Mouse (Mus musculus) forebrain, embryonic 10.5 days (tissue): ENCODE data around the gene Slfn4. TPM values are rescaled to one million over a fixed set of nuclear protein-coding genes. Genes with fewer than 3 reads are reported as not detected.
"Not testable (repeated sequence)": the region's sequence is repeated elsewhere in the genome, so short reads cannot be mapped to it uniquely, and the experiment has no call there.

ENCODE experiments used
- DNase-seq: peaks from one replicate; pipeline ENCODE4 v3.0.0-alpha.2; 2017; ENCODE audit warnings: low spot score; ENCODE audit errors: extremely low spot score
- H3K27ac ChIP-seq: fragments of 300-500 bp; sonication (generic); 2 replicates; pipeline ENCODE4 v1.5.1; 2016; ENCODE audit warnings: mild to moderate bottlenecking
- H3K27me3 ChIP-seq: fragments of 300-500 bp; sonication (generic); 2 replicates; pipeline ENCODE4 v1.6.1; 2016; ENCODE audit warnings: mild to moderate bottlenecking; ENCODE audit not compliant: poor library complexity, severe bottlenecking
- H3K36me3 ChIP-seq: fragments of 300-500 bp; sonication (generic); replicated peaks from 2 replicates; pipeline ENCODE4 v1.6.1; 2016; ENCODE audit warnings: mild to moderate bottlenecking, moderate library complexity
- H3K4me1 ChIP-seq: fragments of 300-500 bp; sonication (generic); 2 replicates; pipeline ENCODE4 v1.6.1; 2016
- H3K4me3 ChIP-seq: fragments of 300-500 bp; sonication (generic); 2 replicates; pipeline ENCODE4 v1.5.1; 2016; ENCODE audit warnings: mild to moderate bottlenecking, moderate library complexity
- H3K9me3 ChIP-seq: fragments of 300-500 bp; sonication (generic); 2 replicates; pipeline ENCODE4 v1.6.1; 2016; ENCODE audit warnings: mild to moderate bottlenecking, moderate library complexity
- WGBS: fragments of 180-500 bp; shearing (Covaris S2); methylation state at CpG from one replicate; pipeline ENCODE4 v1.1.7; 2016; 5-methylcytosine and 5-hydroxymethylcytosine counted together
- polyA plus RNA-seq: library from polyadenylated mRNA; unstranded; fragments of >200 nt; fragmentation: Nextera tagmentation; extraction: Ambion mirVana; gene quantifications from 2 replicates; pipeline ENCODE4 v1.2.1, GENCODE M21; 2016

Gene Slfn4
- polyA plus RNA-seq = not detected in 2 replicates

- 0 out of 2 replicates have a peak, but pooled peaks cover 3% of the 10 kb centered on the region for H3K4me1 ChIP-seq
- no peak within 1 kb of the TSS for H3K4me3 ChIP-seq
- WGBS = 91% methylated on average over 12 of the region's 12 CpGs
- no peaks in the 10 kb centered on the region for H3K9me3 ChIP-seq
- no peak within 1 kb of the TSS for H3K27ac ChIP-seq
- no peak for DNase-seq
- no peaks in the 10 kb centered on the region for H3K36me3 ChIP-seq
- H3K27me3 ChIP-seq = no peaks in the 10 kb centered on the region
Observed at GRCm38 (mm10) chr11:83174948-83175539, at the start of gene Slfn4. TSS of gene Slfn4 (plus strand) at chr11:83175186.

DNA sequence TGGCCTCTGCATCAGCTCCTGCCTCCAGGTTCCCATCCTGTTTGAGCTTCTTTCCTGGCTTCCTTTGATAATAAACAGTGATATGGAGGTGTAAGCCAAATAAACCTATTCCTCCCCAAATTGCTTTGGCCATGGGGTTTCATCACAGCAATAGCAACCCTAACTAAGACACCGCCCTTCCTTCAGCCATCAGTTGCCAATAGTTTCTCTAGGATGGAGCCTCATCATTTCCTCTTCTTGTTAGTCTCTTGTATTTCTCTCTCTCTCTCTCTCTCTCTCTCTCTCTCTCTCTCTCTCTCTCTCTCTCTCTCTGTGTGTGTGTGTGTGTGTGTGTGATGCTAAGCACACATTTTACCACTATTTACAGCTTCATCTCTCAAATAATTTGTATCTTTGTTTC is 49.4 kb upstream of the Slfn4 start:
- H3K9me3 ChIP-seq, H3K36me3 ChIP-seq, DNase-seq, H3K27me3 ChIP-seq, H3K27ac ChIP-seq, H3K4me1 ChIP-seq, H3K4me3 ChIP-seq: not testable (repeated sequence)
- 91% methylated on average over 1 of the region's 1 CpGs for WGBS

DNA sequence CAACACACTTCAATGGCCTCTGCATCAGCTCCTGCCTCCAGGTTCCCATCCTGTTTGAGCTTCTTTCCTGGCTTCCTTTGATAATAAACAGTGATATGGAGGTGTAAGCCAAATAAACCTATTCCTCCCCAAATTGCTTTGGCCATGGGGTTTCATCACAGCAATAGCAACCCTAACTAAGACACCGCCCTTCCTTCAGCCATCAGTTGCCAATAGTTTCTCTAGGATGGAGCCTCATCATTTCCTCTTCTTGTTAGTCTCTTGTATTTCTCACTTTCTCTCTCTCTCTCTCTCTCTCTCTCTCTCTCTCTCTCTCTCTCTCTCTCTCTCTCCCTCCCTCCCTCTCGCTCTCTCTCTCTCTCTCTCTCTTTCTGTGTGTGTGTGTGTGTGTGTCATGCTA is 37.7 kb upstream of the Slfn4 start:
- not testable (repeated sequence) for DNase-seq, H3K36me3 ChIP-seq, H3K9me3 ChIP-seq, H3K27me3 ChIP-seq, H3K4me3 ChIP-seq, H3K27ac ChIP-seq, H3K4me1 ChIP-seq
- no CpG with 5 or more reads among the region's 2 CpGs for WGBS

DNA sequence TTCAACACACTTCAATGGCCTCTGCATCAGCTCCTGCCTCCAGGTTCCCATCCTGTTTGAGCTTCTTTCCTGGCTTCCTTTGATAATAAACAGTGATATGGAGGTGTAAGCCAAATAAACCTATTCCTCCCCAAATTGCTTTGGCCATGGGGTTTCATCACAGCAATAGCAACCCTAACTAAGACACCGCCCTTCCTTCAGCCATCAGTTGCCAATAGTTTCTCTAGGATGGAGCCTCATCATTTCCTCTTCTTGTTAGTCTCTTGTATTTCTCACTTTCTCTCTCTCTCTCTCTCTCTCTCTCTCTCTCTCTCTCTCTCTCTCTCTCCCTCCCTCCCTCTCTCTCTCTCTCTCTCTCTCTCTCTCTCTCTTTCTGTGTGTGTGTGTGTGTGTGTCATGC is 26.0 kb upstream of the Slfn4 start:
- not testable (repeated sequence) for H3K4me3 ChIP-seq, H3K9me3 ChIP-seq, H3K4me1 ChIP-seq, H3K27ac ChIP-seq, DNase-seq, H3K36me3 ChIP-seq, H3K27me3 ChIP-seq
- no CpG with 5 or more reads among the region's 1 CpGs for WGBS

- 80% methylated on average over 12 of the region's 12 CpGs for WGBS
- H3K36me3 ChIP-seq = no peaks in the 10 kb centered on the region
- no peak within 1 kb of the TSS for H3K4me3 ChIP-seq
Observed at GRCm38 (mm10) chr11:83191134-83191893, 16.3 kb downstream of the Slfn4 start, which contains the start of gene Slfn3. TSS of gene Slfn3 (plus strand) at chr11:83191330.

GRCm38 (mm10) chr11:83192001-83192400 is 17.0 kb downstream of the Slfn4 start:
- DNase-seq = no peak
- no peaks in the 10 kb centered on the region for H3K27me3 ChIP-seq
- H3K4me3 ChIP-seq = no peak overlapping the region

More at GRCm38 (mm10) chr11:83191134-83191893, 16.3 kb downstream of the Slfn4 start, which contains the start of gene Slfn3:
- DNase-seq = no peak
- H3K27me3 ChIP-seq = no peaks in the 10 kb centered on the region
- H3K4me1 ChIP-seq = no peaks in the 10 kb centered on the region
- H3K9me3 ChIP-seq = no peaks in the 10 kb centered on the region
- H3K27ac ChIP-seq = no peak within 1 kb of the TSS

DNA sequence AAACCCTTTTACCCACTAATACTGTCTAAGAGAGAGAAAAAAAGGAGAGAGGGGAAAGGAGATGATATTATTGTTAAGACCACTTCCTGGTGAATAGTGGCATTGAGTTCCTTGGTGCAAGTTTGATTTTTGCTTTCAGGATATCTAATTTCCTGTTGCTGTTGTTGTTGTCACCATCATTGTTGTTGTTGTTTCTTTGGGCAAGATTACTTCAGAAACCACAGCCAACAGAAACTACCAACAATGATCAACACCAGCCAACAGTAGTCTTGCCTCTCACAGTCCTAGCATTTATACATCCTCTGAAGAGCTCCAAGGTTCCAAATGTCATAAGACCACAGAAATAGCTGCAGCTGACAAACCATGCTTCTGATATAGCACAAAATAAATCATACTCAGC is 30.0 kb downstream of the Slfn4 start:
- Histone ChIP-seq H3K4me1 (no peaks in the 10 kb centered on the region), H3K27me3 (no peaks in the 10 kb centered on the region), H3K9me3 (no peaks in the 10 kb centered on the region), H3K36me3 (no peaks in the 10 kb centered on the region), H3K4me3 (no peak overlapping the region), H3K27ac (no peak overlapping the region)
- no peak for DNase-seq

More at GRCm38 (mm10) chr11:83192001-83192400, 17.0 kb downstream of the Slfn4 start:
- Histone ChIP-seq H3K4me1 (no peaks in the 10 kb centered on the region), H3K9me3 (no peaks in the 10 kb centered on the region), H3K36me3 (no peaks in the 10 kb centered on the region), H3K27ac (no peak overlapping the region)
- 63% methylated on average over 3 of the region's 3 CpGs for WGBS

- Histone ChIP-seq H3K36me3 (no peaks in the 10 kb centered on the region), H3K9me3 (no peaks in the 10 kb centered on the region), H3K4me3 (no peak overlapping the region), H3K27me3 (no peaks in the 10 kb centered on the region), H3K4me1 (no peaks in the 10 kb centered on the region), H3K27ac (no peak overlapping the region)
- WGBS = 88% methylated on average over 1 of the region's 1 CpGs
- no peak for DNase-seq
Observed at GRCm38 (mm10) chr11:83216119-83216518, 41.1 kb downstream of the Slfn4 start.

DNA sequence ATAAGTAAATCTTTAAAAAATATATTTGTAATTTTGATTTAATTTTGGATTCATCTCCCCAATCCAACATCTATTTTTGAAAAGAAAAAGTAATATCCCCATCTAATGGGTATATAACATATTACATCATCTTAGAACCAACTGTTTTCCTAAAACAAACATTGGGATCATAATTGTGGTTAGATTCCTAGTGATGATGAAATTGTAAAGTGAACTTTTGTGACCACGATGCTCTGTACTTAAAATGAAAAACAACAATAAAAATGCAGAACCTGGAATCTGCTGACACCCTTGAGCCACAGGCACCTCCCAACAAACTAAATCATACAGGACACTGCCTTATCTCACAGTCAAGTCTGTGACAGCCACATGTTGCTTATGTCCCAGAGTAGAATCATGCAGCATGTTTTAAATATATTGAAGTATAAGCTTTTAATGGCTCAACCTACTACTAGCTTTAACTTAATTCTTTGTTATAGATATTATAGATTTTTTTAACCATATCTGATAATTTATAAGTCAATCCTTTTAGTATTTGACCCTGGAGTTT is 46.4 kb downstream of the Slfn4 start:
- WGBS = 84% methylated on average over 1 of the region's 1 CpGs
- Histone ChIP-seq H3K4me3 (no peak overlapping the region), H3K36me3 (no peaks in the 10 kb centered on the region), H3K27me3 (no peaks in the 10 kb centered on the region), H3K4me1 (no peaks in the 10 kb centered on the region), H3K9me3 (no peaks in the 10 kb centered on the region), H3K27ac (no peak overlapping the region)
- DNase-seq = no peak

GRCm38 (mm10) chr11:83223367-83223766 is 48.4 kb downstream of the Slfn4 start:
- H3K4me3 ChIP-seq = no peak overlapping the region
- no peaks in the 10 kb centered on the region for H3K9me3 ChIP-seq
- no peaks in the 10 kb centered on the region for H3K27me3 ChIP-seq
- no peaks in the 10 kb centered on the region for H3K4me1 ChIP-seq
- H3K36me3 ChIP-seq = no peaks in the 10 kb centered on the region
- 92% methylated on average over 7 of the region's 7 CpGs for whole genome bisulfite sequencing
- no peak for DNase-seq
- H3K27ac ChIP-seq = no peak overlapping the region

GRCm38 (mm10) chr11:83223793-83224192 is 48.8 kb downstream of the Slfn4 start:
- not testable (repeated sequence) for H3K27ac ChIP-seq, DNase-seq, H3K4me1 ChIP-seq, H3K36me3 ChIP-seq, H3K9me3 ChIP-seq, H3K27me3 ChIP-seq, H3K4me3 ChIP-seq
- 86% methylated on average over 5 of the region's 5 CpGs for WGBS

DNA sequence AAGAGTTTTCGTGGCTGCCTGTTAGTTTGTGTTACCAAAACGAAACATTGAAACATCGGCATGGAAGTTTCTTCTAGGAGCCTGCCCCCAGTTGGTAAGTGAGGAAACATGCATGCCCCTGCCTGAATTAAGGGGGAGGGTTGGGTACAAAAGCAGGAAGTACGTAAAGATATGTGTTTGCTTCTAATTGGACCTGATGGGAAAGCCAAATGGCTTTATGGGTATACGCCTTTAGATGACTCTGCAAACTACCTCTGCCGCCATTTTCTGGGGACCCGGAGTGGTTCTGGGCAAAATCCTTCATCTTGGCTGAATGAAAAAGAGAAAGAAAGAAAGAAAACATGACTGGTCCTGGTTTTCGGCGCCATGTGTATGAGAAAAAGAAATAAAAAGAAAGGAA is 49.2 kb downstream of the Slfn4 start:
- Histone ChIP-seq H3K36me3 (no peaks in the 10 kb centered on the region), H3K4me1 (no peaks in the 10 kb centered on the region), H3K9me3 (no peaks in the 10 kb centered on the region), H3K27me3 (no peaks in the 10 kb centered on the region), H3K4me3 (no peak overlapping the region), H3K27ac (no peak overlapping the region)
- no peak for DNase-seq
- 93% methylated on average over 9 of the region's 9 CpGs for WGBS

DNA sequence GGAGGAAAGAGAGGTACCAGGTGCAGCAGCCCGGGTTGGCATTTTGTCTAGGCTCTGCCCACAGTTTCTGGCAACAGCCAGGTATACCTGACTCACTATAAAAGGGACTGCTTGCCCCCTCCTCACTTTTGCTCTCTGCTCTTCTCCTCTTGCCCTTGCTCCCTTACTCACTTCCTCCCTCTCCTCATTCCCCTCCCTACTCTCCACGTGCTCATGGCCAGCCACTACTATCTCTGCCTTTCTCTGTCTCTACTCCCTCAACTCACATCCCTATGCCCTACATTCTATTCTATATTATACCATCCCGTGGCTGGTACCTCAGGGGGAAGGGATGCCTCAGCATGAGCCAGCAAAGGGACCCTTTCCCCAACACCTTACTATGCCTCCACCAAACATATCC is 49.8 kb downstream of the Slfn4 start:
- Histone ChIP-seq H3K4me1 (no peaks in the 10 kb centered on the region), H3K9me3 (no peaks in the 10 kb centered on the region), H3K36me3 (no peaks in the 10 kb centered on the region), H3K4me3 (no peak overlapping the region), H3K27ac (no peak overlapping the region), H3K27me3 (no peaks in the 10 kb centered on the region)
- WGBS = 76% methylated on average over 3 of the region's 3 CpGs
- no peak for DNase-seq
